Mouse (Mus musculus) WW6 (cell line): ENCODE measurements around the gene Gins2.

ENCODE experiments used
- DNase-seq: peaks from one replicate; pipeline ENCODE4 v3.0.0-alpha.2; 2013; ENCODE audit warnings: low read depth, low spot score

Gins2 gene

DNA sequence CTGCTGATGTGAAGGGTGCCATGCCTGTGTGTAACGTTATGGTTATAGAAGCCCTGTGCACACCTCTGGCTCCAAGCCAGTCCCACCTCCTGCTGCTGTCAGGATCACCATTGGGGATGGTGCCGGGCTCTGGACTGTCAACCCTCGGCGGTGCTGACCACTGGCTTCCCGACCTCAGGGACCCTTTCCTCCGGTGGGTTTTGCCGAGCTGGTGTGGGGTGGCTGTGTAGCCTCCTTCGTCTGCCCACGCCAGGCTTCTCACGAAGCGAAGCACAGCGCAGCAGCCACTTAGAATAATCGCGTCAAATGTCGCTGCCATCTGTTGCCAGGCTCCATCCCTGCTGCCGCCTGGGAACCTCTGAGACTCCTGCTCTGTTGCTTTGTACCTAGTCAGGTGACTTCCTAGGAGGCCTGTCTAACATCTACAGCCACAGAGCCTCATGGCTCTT is 40.8 kb downstream of the Gins2 start:
- DNase-seq, result no peak

GRCm38 (mm10) chr8:120547562-120547961 is 41.5 kb downstream of the Gins2 start:
- no peak for DNase-seq

- DNase-seq, result no peak
Measured at GRCm38 (mm10) chr8:120544155-120544554, 44.9 kb downstream of the Gins2 start.

GRCm38 (mm10) chr8:120543416-120544055 is 45.6 kb downstream of the Gins2 start:
- DNase-seq, result no peak

DNA sequence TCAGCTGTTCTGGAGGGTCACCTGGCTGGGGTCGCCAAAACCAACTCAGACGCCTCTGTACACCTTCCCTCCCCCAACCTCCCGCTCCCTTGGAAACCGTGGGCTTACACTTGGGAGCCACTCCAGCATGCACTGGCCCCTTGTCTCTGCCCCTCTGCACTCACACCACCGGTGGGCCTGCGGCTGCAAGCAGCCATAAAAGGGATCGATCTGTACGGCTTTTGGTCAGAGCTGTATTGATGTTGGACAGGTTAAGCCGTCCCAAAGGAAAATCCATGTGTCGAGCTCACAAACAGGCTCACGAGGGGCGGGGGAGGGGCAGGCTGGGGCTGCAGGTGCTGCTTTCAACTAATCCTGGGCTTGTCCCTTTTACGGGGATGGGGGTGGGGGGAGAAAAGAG is 46.1 kb downstream of the Gins2 start:
- DNase-seq, result no peak

DNA sequence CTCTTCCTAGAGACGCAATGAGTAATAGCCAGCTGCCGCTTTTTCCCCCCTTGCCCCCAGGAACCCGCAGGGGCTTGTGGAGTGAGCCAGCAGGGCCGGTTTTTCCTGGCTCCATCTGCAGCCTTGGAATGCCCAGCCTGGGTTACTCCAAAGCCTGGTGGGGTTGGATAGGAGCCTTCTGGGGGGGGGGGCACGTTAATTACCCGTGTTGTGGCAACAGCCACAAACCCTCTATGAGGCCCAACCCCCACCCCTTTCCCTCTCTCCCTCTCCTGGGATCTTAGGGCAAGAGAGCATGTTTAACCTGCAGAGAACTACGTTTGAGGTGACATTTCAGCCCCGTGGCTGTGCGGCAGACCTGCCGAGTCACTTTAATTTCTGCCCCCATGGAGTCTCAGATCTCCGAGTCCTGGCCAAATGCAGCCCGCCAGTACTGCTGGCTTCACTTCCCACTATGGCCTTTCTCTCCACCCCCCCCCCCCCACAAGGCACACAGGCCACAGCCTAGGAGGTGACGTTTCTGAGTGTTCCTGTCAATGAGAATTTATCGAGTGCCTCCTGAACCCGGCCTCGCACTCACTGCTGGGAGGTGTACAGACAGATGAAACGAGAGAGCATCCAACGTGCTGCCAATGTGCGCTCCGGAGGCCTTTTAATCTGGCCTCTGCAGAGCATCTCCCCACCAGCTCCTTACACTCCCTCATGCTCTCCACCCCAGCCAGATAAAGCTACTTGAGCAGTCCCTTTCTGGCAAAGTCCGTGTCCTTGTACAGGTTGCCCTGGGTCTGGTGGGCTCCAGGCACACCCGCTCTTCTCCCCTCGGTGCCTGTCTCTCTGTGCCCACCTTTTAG is 49.1 kb downstream of the Gins2 start:
- no peak for DNase-seq

- no peak for DNase-seq
Measured at GRCm38 (mm10) chr8:120539381-120539774, 49.7 kb downstream of the Gins2 start.

GRCm38 (mm10) chr8:120538397-120539240 is 50.5 kb downstream of the Gins2 start:
- DNase-seq, result no peak

GRCm38 (mm10) chr8:120537818-120538396 is 51.2 kb downstream of the Gins2 start:
- DNase-seq, result no peak

GRCm38 (mm10) chr8:120537207-120537817 is 51.8 kb downstream of the Gins2 start:
- peak; percentile 84 for DNase-seq

DNA sequence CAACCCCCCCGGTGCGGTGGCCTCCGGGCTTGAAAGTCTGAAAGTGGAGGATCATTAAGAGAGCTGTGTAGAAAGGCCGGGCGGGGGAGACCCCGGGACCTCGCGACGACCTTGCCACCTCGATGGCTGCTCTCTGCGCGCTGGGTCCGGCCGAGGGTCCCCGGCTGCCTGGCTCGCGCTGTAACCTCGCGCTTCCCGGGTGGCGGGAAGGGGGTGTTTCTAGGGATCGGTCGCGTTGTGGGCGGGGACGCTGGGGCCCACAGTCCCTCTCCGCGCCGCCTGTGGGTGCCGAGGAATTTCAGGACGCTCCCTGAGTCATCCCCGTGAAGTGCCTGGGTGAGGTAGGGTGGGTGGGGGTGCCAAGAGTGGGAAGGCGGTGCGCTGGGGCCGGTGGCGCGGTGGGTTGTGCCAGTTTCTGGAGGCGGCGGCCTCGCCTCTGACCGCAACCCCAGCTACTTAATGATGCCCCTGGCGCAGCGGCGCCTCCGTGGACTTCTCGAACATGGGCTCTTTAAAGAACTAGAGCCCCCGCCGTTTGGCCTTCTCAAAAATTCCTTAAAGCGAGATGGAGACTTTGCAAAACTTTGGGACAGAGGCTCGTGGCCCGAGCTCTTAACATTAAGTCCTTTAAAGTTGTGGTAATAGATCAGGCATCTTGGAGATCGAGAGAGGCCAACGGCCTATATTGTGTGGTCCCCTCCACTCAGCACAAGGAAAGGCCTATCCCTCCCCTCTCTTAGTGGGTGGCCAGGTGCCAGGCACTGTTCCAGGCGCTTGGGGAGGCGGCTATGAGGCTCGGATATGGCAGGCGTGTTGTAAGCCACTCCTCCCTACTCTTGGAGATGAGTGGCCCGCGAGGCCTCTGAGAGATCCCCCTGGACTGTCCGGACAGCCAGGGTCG is 52.5 kb downstream of the Gins2 start:
- DNase-seq, result no peak

GRCm38 (mm10) chr8:120535452-120536305 is 53.4 kb downstream of the Gins2 start:
- no peak for DNase-seq

DNA sequence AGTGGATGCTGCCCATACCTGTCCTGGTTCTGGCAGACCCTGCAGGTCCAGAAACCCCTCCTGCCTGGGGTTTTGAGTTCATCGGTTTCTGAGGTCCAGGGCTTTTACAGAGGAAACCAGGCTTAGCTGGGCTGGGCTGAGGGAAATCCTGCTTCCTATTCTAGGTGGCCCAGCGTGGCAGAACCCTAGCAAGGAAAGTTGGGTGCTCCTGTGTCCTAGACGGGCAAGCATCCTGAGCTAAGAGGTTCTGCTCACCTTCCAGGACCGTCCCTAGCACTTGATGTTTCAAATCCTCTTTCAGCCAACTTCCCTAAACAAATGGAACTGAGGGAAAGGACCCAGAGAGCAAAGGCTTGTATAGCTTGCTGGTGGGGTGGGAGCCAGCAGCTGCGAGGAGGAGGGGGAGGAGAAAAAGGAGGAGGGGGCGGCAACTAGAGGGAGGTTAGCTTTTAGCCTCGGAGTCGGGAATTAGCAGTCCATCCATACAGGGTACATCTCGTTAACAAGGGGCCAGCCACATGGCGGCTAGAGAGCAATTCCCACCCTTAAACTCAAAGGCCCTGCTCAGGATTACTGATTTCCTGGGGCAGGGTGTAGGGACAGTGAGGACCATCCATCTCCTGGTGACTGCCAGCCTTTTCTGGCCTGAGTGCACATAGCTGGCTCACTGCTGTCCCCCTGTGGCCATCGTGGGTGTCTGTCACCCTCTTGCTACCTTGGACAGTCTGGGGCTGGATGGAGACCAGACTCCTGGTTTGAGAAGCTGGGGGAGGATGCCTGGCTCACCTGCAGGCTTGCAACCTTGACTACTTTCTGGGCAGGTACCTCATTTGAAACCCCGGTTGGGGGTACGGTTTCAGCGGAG is 54.4 kb downstream of the Gins2 start:
- peak; percentile 79 for DNase-seq

DNA sequence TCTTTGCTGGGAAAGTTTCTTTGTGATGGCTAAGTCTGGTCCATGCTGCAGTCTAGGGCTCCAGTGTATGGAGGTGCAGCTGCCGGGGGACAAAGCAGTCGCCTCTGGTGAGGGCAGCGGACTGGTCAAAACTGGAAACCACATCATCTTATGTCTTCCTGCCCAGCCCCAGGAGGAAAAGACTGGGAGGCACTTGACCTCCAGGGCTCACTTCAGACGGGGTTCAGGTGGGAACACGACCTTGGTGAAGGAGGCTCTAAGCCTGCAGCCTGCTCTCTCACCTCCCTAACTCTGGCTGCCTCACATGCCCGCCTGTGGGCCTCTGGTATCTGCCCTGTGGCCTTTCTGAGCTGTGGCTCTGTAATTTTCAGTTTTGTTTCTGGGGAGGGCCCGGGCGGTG is 55.0 kb downstream of the Gins2 start:
- no peak for DNase-seq

GRCm38 (mm10) chr8:120533380-120533779 is 55.7 kb downstream of the Gins2 start:
- DNase-seq, result no peak

DNA sequence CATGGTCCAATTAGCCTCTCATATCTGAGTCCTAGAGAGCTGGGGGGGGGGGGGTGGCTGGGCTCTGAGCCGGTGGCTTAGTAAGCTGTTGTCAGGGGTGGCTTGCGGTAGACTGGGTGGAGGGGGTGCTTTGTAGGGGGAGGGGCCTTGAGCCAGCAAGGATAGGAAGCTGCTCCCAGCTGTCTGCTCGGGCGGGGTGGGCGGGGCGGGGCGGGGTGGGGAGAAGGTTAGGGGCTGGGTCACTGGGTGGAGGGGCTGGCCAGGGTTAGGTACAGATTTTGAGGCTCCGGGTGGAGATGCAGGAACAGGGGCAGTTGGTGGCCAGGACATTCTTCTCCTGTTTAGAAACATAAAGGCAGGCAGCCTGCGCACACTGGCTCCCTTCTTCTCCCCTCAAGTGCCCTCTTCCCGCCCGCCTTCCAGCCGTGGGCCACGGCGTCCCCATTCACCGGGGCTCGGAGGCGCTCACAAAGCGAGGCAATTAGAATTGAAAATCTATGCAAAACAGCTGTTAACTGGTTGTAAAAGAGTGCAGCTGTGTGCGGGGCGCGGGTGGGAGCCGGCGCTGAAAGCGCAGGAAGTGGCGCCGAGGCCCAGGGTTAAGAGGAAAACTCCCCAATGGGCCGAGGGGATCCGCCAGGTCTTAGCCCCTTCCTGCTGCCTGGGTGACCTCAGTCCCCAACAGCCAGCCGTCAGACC is 56.4 kb downstream of the Gins2 start:
- no peak for DNase-seq

GRCm38 (mm10) chr8:120531775-120532516 is 57.2 kb downstream of the Gins2 start:
- DNase-seq, result no peak
